Mouse (Mus musculus): ENCODE results near the gene Cdkn2b. TPM values are rescaled to one million over a fixed set of nuclear protein-coding genes. Genes with fewer than 3 reads are reported as not detected.

The Cdkn2b gene
- polyA plus RNA-seq, 1 experiment from 2014 or later: 1.3 TPM

Other genes with a start within 250 kb of the Cdkn2b start
- gene Mtap, start 173.9 kb downstream of the Cdkn2b start, polyA plus RNA-seq (2015; fragmentation: Nextera tagmentation; extraction: Ambion mirVana): 72.0 and 73.3 TPM in 2 replicates
- gene Cdkn2a, start 16.4 kb downstream of the Cdkn2b start, polyA plus RNA-seq (2015; fragmentation: Nextera tagmentation; extraction: Ambion mirVana): not detected in 2 replicates